Mouse (Mus musculus): ENCODE results near the gene Slc22a13. TPM values are rescaled to one million over a fixed set of nuclear protein-coding genes. Genes with fewer than 3 reads are reported as not detected.

Slc22a13 gene
- polyA plus RNA-seq (2012; ENCODE audit: insufficient read depth, insufficient read length, low replicate concordance, missing spikeins): not detected in 2 replicates

- WGBS: 91% methylated on average over 4 of the region's 4 CpGs
Measured at GRCm38 (mm10) chr9:119208998-119209397, at the start of gene Slc22a13. Gene Slc22a13, minus strand, starts transcription at chr9:119209098.

GRCm38 (mm10) chr9:119258128-119258527 is 49.2 kb upstream of the Slc22a13 start:
- Histone ChIP-seq H3K4me3 (ENCODE audit: insufficient read depth, low read depth, low read length) (no peak overlapping the region), H3K4me1 (ENCODE audit: control insufficient read depth, insufficient read depth, low read length) (no peaks in the 10 kb centered on the region), H3K27ac (ENCODE audit: insufficient read depth, low read depth, low read length) (no peak overlapping the region)
- TF ChIP-seq CTCF (IDR thresholded peaks at IDR 0.05; ENCODE audit: insufficient read depth, low read depth, low read length) (no peak), POLR2A (IDR thresholded peaks at IDR 0.05; ENCODE audit: insufficient read depth, low read depth, low read length) (no peak)
- 87% methylated on average over 5 of the region's 5 CpGs for WGBS

More at GRCm38 (mm10) chr9:119208998-119209397, at the start of gene Slc22a13:
- Histone ChIP-seq H3K4me1 (ENCODE audit: control insufficient read depth, insufficient read depth, low read length) (no peaks in the 10 kb centered on the region), H3K27ac (ENCODE audit: insufficient read depth, low read depth, low read length) (no peak within 1 kb of the TSS), H3K4me3 (ENCODE audit: insufficient read depth, low read depth, low read length) (no peak within 1 kb of the TSS)
- TF ChIP-seq CTCF (IDR thresholded peaks at IDR 0.05; ENCODE audit: insufficient read depth, low read depth, low read length) (no peak), POLR2A (IDR thresholded peaks at IDR 0.05; ENCODE audit: insufficient read depth, low read depth, low read length) (no peak)

DNA sequence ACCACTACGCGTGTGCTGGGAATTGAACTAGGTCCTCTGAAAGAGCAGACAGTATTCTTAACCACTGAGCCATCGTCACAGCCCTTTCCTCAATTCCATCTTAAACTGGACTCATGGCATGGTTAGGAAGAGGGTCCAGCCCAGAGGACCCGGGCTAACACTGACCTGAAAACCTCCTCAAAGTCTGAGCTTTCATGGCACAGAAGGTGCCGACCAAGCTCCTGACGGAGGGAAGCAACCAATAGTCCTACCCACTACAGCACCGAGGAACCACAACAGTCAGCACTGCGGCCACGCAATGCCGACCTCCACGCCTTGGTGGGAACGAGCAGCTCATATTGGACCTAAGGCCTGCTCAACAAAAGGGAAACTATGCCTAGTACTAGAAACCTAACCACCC is 47.3 kb upstream of the Slc22a13 start:
- TF ChIP-seq CTCF (IDR thresholded peaks at IDR 0.05; ENCODE audit: insufficient read depth, low read depth, low read length): no peak
- no peak for TF ChIP-seq POLR2A (IDR thresholded peaks at IDR 0.05; ENCODE audit: insufficient read depth, low read depth, low read length)
- Histone ChIP-seq H3K4me1 (ENCODE audit: control insufficient read depth, insufficient read depth, low read length) (no peaks in the 10 kb centered on the region), H3K27ac (ENCODE audit: insufficient read depth, low read depth, low read length) (no peak overlapping the region), H3K4me3 (ENCODE audit: insufficient read depth, low read depth, low read length) (no peak overlapping the region)
- WGBS: 96% methylated on average over 12 of the region's 12 CpGs

DNA sequence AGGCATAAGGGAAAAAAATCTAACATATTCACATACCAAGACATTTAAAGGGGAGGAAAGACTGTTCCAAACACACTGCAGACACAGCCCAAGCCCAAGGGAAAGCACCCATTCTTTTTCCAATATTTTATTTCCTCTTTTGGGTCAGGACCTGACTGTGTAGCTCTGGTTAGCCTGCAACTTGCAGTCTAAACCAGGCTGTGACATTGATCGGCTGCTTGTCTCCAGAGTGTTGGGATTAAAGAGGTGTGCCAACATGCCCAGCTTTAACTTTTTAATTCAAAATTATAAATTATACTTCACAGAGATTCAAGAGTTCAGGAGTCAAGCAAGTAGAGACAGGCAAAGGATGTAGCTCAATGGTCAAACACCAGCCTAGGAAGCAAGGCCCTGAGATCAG is 46.2 kb upstream of the Slc22a13 start:
- no peaks in the 10 kb centered on the region for H3K4me1 ChIP-seq (ENCODE audit: control insufficient read depth, insufficient read depth, low read length)
- 100% methylated on average over 1 of the region's 1 CpGs for WGBS
- H3K27ac ChIP-seq (ENCODE audit: insufficient read depth, low read depth, low read length): no peak overlapping the region
- TF ChIP-seq POLR2A (IDR thresholded peaks at IDR 0.05; ENCODE audit: insufficient read depth, low read depth, low read length) (no peak), CTCF (IDR thresholded peaks at IDR 0.05; ENCODE audit: insufficient read depth, low read depth, low read length) (no peak)
- no peak overlapping the region for H3K4me3 ChIP-seq (ENCODE audit: insufficient read depth, low read depth, low read length)

DNA sequence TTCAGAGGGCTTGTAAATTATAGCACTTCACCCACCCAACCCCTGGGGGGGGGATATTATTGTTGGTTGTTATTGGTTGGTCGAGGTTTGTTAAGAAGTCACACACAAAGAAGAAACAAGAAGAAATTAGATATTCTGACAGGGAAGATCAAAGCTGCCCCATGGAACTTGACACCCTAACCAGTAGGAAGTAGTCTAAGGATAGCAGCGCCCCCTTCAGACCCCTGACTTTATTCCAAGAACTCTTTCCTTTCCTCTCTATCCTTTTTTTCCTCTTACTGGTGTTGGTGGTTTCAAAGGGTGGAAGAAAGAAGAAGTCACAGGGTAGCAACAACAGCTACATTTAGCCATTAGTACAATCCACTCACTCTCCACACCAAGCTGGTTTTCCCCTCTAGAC is 45.3 kb upstream of the Slc22a13 start:
- H3K4me3 ChIP-seq (ENCODE audit: insufficient read depth, low read depth, low read length): no peak overlapping the region
- no peaks in the 10 kb centered on the region for H3K4me1 ChIP-seq (ENCODE audit: control insufficient read depth, insufficient read depth, low read length)
- WGBS: 82% methylated on average over 2 of the region's 2 CpGs
- no peak for TF ChIP-seq CTCF (IDR thresholded peaks at IDR 0.05; ENCODE audit: insufficient read depth, low read depth, low read length)
- TF ChIP-seq POLR2A (IDR thresholded peaks at IDR 0.05; ENCODE audit: insufficient read depth, low read depth, low read length): no peak
- H3K27ac ChIP-seq (ENCODE audit: insufficient read depth, low read depth, low read length): no peak overlapping the region

GRCm38 (mm10) chr9:119247996-119248395 is 39.1 kb upstream of the Slc22a13 start:
- Histone ChIP-seq H3K4me1 (ENCODE audit: control insufficient read depth, insufficient read depth, low read length) (no peaks in the 10 kb centered on the region), H3K27ac (ENCODE audit: insufficient read depth, low read depth, low read length) (no peak overlapping the region), H3K4me3 (ENCODE audit: insufficient read depth, low read depth, low read length) (no peak overlapping the region)
- 86% methylated on average over 5 of the region's 5 CpGs for WGBS
- TF ChIP-seq POLR2A (IDR thresholded peaks at IDR 0.05; ENCODE audit: insufficient read depth, low read depth, low read length) (no peak), CTCF (IDR thresholded peaks at IDR 0.05; ENCODE audit: insufficient read depth, low read depth, low read length) (no peak)

GRCm38 (mm10) chr9:119246826-119247225 is 37.9 kb upstream of the Slc22a13 start:
- 87% methylated on average over 5 of the region's 5 CpGs for WGBS
- Histone ChIP-seq H3K4me1 (ENCODE audit: control insufficient read depth, insufficient read depth, low read length) (no peaks in the 10 kb centered on the region), H3K4me3 (ENCODE audit: insufficient read depth, low read depth, low read length) (no peak overlapping the region), H3K27ac (ENCODE audit: insufficient read depth, low read depth, low read length) (no peak overlapping the region)
- TF ChIP-seq CTCF (IDR thresholded peaks at IDR 0.05; ENCODE audit: insufficient read depth, low read depth, low read length) (no peak), POLR2A (IDR thresholded peaks at IDR 0.05; ENCODE audit: insufficient read depth, low read depth, low read length) (no peak)

DNA sequence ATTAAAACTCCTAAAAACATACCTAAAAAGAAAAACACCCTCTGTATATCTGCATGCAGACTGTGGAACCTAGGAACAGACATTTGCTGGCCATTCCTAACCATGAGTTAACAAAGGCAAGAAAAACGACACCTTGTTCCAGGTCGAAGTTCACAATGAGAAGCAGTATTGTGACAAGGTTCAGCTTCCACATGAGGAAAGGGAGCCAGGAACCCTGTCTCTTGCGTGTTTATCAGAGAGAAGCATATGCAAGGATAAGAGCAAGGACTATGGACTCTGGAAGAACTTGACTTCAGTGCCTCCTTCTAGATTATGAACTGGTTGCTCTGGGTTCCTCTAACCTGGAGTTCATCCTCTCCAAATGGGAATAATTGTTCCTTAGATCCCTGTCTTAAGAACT is 35.1 kb upstream of the Slc22a13 start:
- peaks cover 13% of the 10 kb centered on the region for H3K4me1 ChIP-seq (ENCODE audit: control insufficient read depth, insufficient read depth, low read length)
- no peak overlapping the region for H3K4me3 ChIP-seq (ENCODE audit: insufficient read depth, low read depth, low read length)
- WGBS: 92% methylated on average over 3 of the region's 3 CpGs
- no peak overlapping the region for H3K27ac ChIP-seq (ENCODE audit: insufficient read depth, low read depth, low read length)
- TF ChIP-seq CTCF (IDR thresholded peaks at IDR 0.05; ENCODE audit: insufficient read depth, low read depth, low read length): no peak
- TF ChIP-seq POLR2A (IDR thresholded peaks at IDR 0.05; ENCODE audit: insufficient read depth, low read depth, low read length): no peak

- 87% methylated on average over 11 of the region's 11 CpGs for WGBS
- Histone ChIP-seq H3K27ac (ENCODE audit: insufficient read depth, low read depth, low read length) (no peak overlapping the region), H3K4me3 (ENCODE audit: insufficient read depth, low read depth, low read length) (no peak overlapping the region), H3K4me1 (ENCODE audit: control insufficient read depth, insufficient read depth, low read length) (peaks cover 13% of the 10 kb centered on the region)
- TF ChIP-seq CTCF (IDR thresholded peaks at IDR 0.05; ENCODE audit: insufficient read depth, low read depth, low read length) (no peak), POLR2A (IDR thresholded peaks at IDR 0.05; ENCODE audit: insufficient read depth, low read depth, low read length) (no peak)
Measured at GRCm38 (mm10) chr9:119241169-119241865, 32.4 kb upstream of the Slc22a13 start.

All from olfactory bulb, adult 2 months (tissue).